Mouse (Mus musculus) myocyte (in vitro differentiated cells): ENCODE data around the gene Sbf2.

Experiments used
- CEBPB ChIP-seq: IDR thresholded peaks from 2 replicates; pipeline ENCODE4 v1.6.1; 2011; ENCODE audit warnings: mild to moderate bottlenecking, moderate library complexity; ENCODE audit not compliant: poor library complexity, insufficient read depth, severe bottlenecking
- MYOD1 ChIP-seq, 3 experiments: IDR thresholded peaks; one replicate each; pipeline ENCODE4 v1.6.1; 2011; ENCODE audit warnings: control low read depth in 2 of 3, low read depth in 2 of 3, mild to moderate bottlenecking in 2 of 3, moderate library complexity in 1 of 3; ENCODE audit not compliant: insufficient read length in 2 of 3, control insufficient read depth in 1 of 3
- POLR2A ChIP-seq: IDR thresholded peaks from one replicate; pipeline ENCODE4 v1.6.1; 2011; ENCODE audit warnings: low read depth, mild to moderate bottlenecking, control low read depth, moderate library complexity; ENCODE audit not compliant: insufficient read length
- POLR2AphosphoS2 ChIP-seq: IDR thresholded peaks from one replicate; pipeline ENCODE4 v1.6.1; 2011; ENCODE audit warnings: low read depth, control low read depth; ENCODE audit not compliant: insufficient read length
- TCF3 ChIP-seq: IDR thresholded peaks from one replicate; pipeline ENCODE4 v1.6.1; 2011; ENCODE audit warnings: low read depth, control low read depth; ENCODE audit not compliant: insufficient read length
- USF1 ChIP-seq: IDR thresholded peaks from one replicate; pipeline ENCODE4 v1.6.1; 2011; ENCODE audit warnings: low read depth, mild to moderate bottlenecking, control low read depth, moderate library complexity

DNA sequence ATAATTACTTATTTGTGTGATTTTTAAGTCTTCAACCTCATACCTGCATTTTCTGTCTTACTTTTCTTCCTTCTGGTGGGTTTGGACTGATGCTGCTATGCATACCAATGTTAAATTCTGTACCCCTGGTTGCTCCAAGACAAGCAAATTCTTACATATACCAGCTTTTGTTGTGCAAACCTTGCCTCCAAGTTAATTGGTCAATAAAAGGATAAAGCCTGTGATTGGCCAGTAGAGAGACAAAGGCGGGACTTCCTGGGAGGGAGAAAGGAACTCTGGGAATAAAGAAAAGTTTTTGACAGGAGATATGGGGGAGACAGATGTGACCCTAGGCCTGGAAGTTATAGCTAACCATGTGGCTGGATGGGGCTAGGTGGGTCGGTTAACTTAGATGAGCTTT is 255.3 kb downstream of the Sbf2 start:
- TF ChIP-seq MYOD1 (IDR thresholded peaks at IDR 0.05; ENCODE audit: control insufficient read depth in 1 of 3, insufficient read length in 2 of 3, low read depth in 2 of 3) = no peak
- TF ChIP-seq USF1 = no peak
- TF ChIP-seq POLR2A = no peak
- TF ChIP-seq CEBPB = no peak
- no peak for TF ChIP-seq POLR2AphosphoS2
- TF ChIP-seq TCF3 = no peak
